Mouse (Mus musculus): ENCODE results near the gene Cryba1. TPM values are rescaled to one million over a fixed set of nuclear protein-coding genes. Genes with fewer than 3 reads are reported as not detected.

The Cryba1 gene
- polyA plus RNA-seq (2012; rRNA removed) (not detected in 2 replicates), polyA plus RNA-seq (2014; fragmentation: Nextera tagmentation; extraction: Ambion mirVana) (not detected in 2 replicates)

- Histone ChIP-seq H3K9me3 (ENCODE audit: control insufficient read depth, low read length) (no peaks in the 10 kb centered on the region), H3K36me3 (replicated peaks; ENCODE audit: control insufficient read depth, insufficient read depth, low read depth) (no peaks in the 10 kb centered on the region), H3K27me3 (ENCODE audit: control insufficient read depth, insufficient read depth, low read length) (no peaks in the 10 kb centered on the region), H3K4me2 (ENCODE audit: low read depth) (no peak within 1 kb of the TSS), H3K27ac (no peak within 1 kb of the TSS), H3K9ac (replicated peaks) (no peak within 1 kb of the TSS), H3K4me1 (replicated peaks; ENCODE audit: control insufficient read depth in 2 of 2, insufficient read depth in 2 of 2, low read length in 1 of 2) (no peaks in the 10 kb centered on the region), H3K4me3 (ENCODE audit: insufficient read depth in 1 of 2, low read depth in 2 of 2, low read length in 2 of 2) (no peak within 1 kb of the TSS)
- ATAC-seq (ENCODE audit: insufficient read depth): no peak
- 63% methylated on average over 7 of the region's 7 CpGs for WGBS (ENCODE audit: insufficient replicate concordance)
- DNase-seq (ENCODE audit: low read depth in 3 of 3, low spot score in 3 of 3): no peak
- TF ChIP-seq CTCF (IDR thresholded peaks at IDR 0.05; ENCODE audit: low read depth) (no peak), EP300 (IDR thresholded peaks at IDR 0.05; ENCODE audit: low read depth) (no peak)
Observed at GRCm38 (mm10) chr11:77725183-77725582, at the start of gene Cryba1. Gene Cryba1, minus strand, starts transcription at chr11:77725283.

- H3K4me3 ChIP-seq (ENCODE audit: insufficient read depth in 1 of 2, low read depth in 2 of 2, low read length in 2 of 2): no peak overlapping the region
- H3K27me3 ChIP-seq (ENCODE audit: control insufficient read depth, insufficient read depth, low read length): no peaks in the 10 kb centered on the region
- DNase-seq (ENCODE audit: low read depth in 3 of 3, low spot score in 3 of 3) (no peak), ATAC-seq (ENCODE audit: insufficient read depth) (peak; percentile 87)
- peak overlapping the region; percentile 73 for H3K27ac ChIP-seq
- H3K9ac ChIP-seq (replicated peaks): peak overlapping the region; percentile 48
- WGBS (ENCODE audit: insufficient replicate concordance): 5% methylated on average over 8 of the region's 8 CpGs
- TF ChIP-seq CTCF (IDR thresholded peaks at IDR 0.05; ENCODE audit: low read depth): 0 out of 2 replicates have a peak, but pooled peaks have one; percentile 10
- TF ChIP-seq EP300 (IDR thresholded peaks at IDR 0.05; ENCODE audit: low read depth): 0 out of 2 replicates have a peak, but pooled peaks have one; percentile 13
- no peaks in the 10 kb centered on the region for H3K9me3 ChIP-seq (ENCODE audit: control insufficient read depth, low read length)
- 0 out of 2 replicates have a peak, but pooled peaks cover under 1% of the 10 kb centered on the region for H3K36me3 ChIP-seq (replicated peaks; ENCODE audit: control insufficient read depth, insufficient read depth, low read depth)
- peaks cover 42 to 49% of the 10 kb centered on the region in 2 experiments for H3K4me1 ChIP-seq (replicated peaks; ENCODE audit: control insufficient read depth in 2 of 2, insufficient read depth in 2 of 2, low read length in 1 of 2)
- peak overlapping the region; percentile 53 for H3K4me2 ChIP-seq (ENCODE audit: low read depth)
Observed at GRCm38 (mm10) chr11:77771879-77772713, 47.0 kb upstream of the Cryba1 start.

- WGBS (ENCODE audit: insufficient replicate concordance): 11% methylated on average over 8 of the region's 8 CpGs
- 0 out of 2 replicates have a peak overlapping the region, but pooled peaks have one; percentile 2 for H3K9ac ChIP-seq (replicated peaks)
- TF ChIP-seq EP300 (IDR thresholded peaks at IDR 0.05; ENCODE audit: low read depth) (peak; percentile 46; the same call in 1 of the 2 replicates), CTCF (IDR thresholded peaks at IDR 0.05; ENCODE audit: low read depth) (no peak)
- peak overlapping the region; percentile 28; the same call in 1 of the 2 replicates for H3K4me2 ChIP-seq (ENCODE audit: low read depth)
- no peaks in the 10 kb centered on the region for H3K27me3 ChIP-seq (ENCODE audit: control insufficient read depth, insufficient read depth, low read length)
- DNase-seq (ENCODE audit: low read depth in 3 of 3, low spot score in 3 of 3) (no peak), ATAC-seq (ENCODE audit: insufficient read depth) (peak; percentile 8; the same call in 1 of the 2 replicates)
- H3K36me3 ChIP-seq (replicated peaks; ENCODE audit: control insufficient read depth, insufficient read depth, low read depth): no peaks in the 10 kb centered on the region
- H3K4me1 ChIP-seq (replicated peaks; ENCODE audit: control insufficient read depth in 2 of 2, insufficient read depth in 2 of 2, low read length in 1 of 2): peaks cover 59% of the 10 kb centered on the region in 2 experiments
- H3K4me3 ChIP-seq (ENCODE audit: insufficient read depth in 1 of 2, low read depth in 2 of 2, low read length in 2 of 2): no peak overlapping the region
- H3K9me3 ChIP-seq (ENCODE audit: control insufficient read depth, low read length): no peaks in the 10 kb centered on the region
- peak overlapping the region; percentile 53 for H3K27ac ChIP-seq
Observed at GRCm38 (mm10) chr11:77770346-77770745, 45.3 kb upstream of the Cryba1 start.

- Histone ChIP-seq H3K4me1 (replicated peaks; ENCODE audit: control insufficient read depth in 2 of 2, insufficient read depth in 2 of 2, low read length in 1 of 2) (peaks cover 66% of the 10 kb centered on the region in 2 experiments), H3K9me3 (ENCODE audit: control insufficient read depth, low read length) (no peaks in the 10 kb centered on the region), H3K27ac (peak overlapping the region; percentile 44), H3K27me3 (ENCODE audit: control insufficient read depth, insufficient read depth, low read length) (no peaks in the 10 kb centered on the region), H3K4me3 (ENCODE audit: insufficient read depth in 1 of 2, low read depth in 2 of 2, low read length in 2 of 2) (no peak overlapping the region), H3K9ac (replicated peaks) (no peak overlapping the region; the same call in 1 of the 2 replicates), H3K4me2 (ENCODE audit: low read depth) (no peak overlapping the region; the same call in 1 of the 2 replicates), H3K36me3 (replicated peaks; ENCODE audit: control insufficient read depth, insufficient read depth, low read depth) (no peaks in the 10 kb centered on the region)
- ATAC-seq (ENCODE audit: insufficient read depth) (no peak), DNase-seq (ENCODE audit: low read depth in 3 of 3, low spot score in 3 of 3) (no peak)
- TF ChIP-seq EP300 (IDR thresholded peaks at IDR 0.05; ENCODE audit: low read depth): no peak
- TF ChIP-seq CTCF (IDR thresholded peaks at IDR 0.05; ENCODE audit: low read depth): no peak
- 64% methylated on average over 4 of the region's 4 CpGs for WGBS (ENCODE audit: insufficient replicate concordance)
Observed at GRCm38 (mm10) chr11:77769496-77769895, 44.4 kb upstream of the Cryba1 start.

All from liver, embryonic 14.5 days (tissue).